Mouse (Mus musculus) layer of hippocampus, postnatal 36 days (tissue): ENCODE results near the gene Olfr725. TPM values are rescaled to one million over a fixed set of nuclear protein-coding genes. Genes with fewer than 3 reads are reported as not detected.

Experiments used
- DNase-seq, 2 experiments: peaks; one replicate each; pipeline ENCODE4 v3.0.0; 2022
- total RNA-seq, 2 experiments: library from RNA; stranded (reverse); gene quantifications; 2 replicates each; pipeline ENCODE4 v1.2.3; 2021

The Olfr725 gene
- total RNA-seq: not detected

- DNase-seq: no peak
Measured at GRCm38 (mm10) chr14:50040275-50040674, at the start of gene Olfr725. Gene Olfr725 (minus strand): TSS chr14:50040375.

- no peak for DNase-seq
Measured at GRCm38 (mm10) chr14:50062733-50063104, 22.5 kb upstream of the Olfr725 start.

- DNase-seq: peak; percentile 41 to 44
Measured at GRCm38 (mm10) chr14:50061955-50062732, 22.0 kb upstream of the Olfr725 start.

- no peak for DNase-seq
Measured at GRCm38 (mm10) chr14:50061590-50061954, 21.4 kb upstream of the Olfr725 start.

GRCm38 (mm10) chr14:50061179-50061578 is 21.0 kb upstream of the Olfr725 start:
- DNase-seq: no peak

- DNase-seq: no peak
Measured at GRCm38 (mm10) chr14:50032041-50032440, 8.1 kb downstream of the Olfr725 start.

- no peak for DNase-seq
Measured at GRCm38 (mm10) chr14:50031356-50031755, 8.8 kb downstream of the Olfr725 start.

GRCm38 (mm10) chr14:50026371-50026770 is 13.8 kb downstream of the Olfr725 start:
- DNase-seq: no peak

Other genes with a start within 250 kb of the Olfr725 start
- gene Olfr722, start 138.4 kb downstream of the Olfr725 start, total RNA-seq: not detected
- gene Olfr723, start 108.6 kb downstream of the Olfr725 start, total RNA-seq: not detected
- not detected for gene Olfr724, start 77.1 kb downstream of the Olfr725 start, total RNA-seq
- not detected for gene Olfr726, start 50.6 kb upstream of the Olfr725 start, total RNA-seq
- not detected for gene Olfr727, start 82.8 kb upstream of the Olfr725 start, total RNA-seq
- gene Olfr728, start 102.3 kb upstream of the Olfr725 start, total RNA-seq: not detected
- not detected for gene Olfr729, start 112.5 kb upstream of the Olfr725 start, total RNA-seq
- not detected for gene Olfr730, start 147.8 kb upstream of the Olfr725 start, total RNA-seq
- gene Olfr731, start 201.5 kb upstream of the Olfr725 start, total RNA-seq: not detected
- gene Olfr732, start 243.8 kb upstream of the Olfr725 start, total RNA-seq: not detected